Mouse (Mus musculus) ES-E14 (cell line): ENCODE data around the gene Papss2.

Experiments
- CHD2 ChIP-seq: IDR thresholded peaks from 2 replicates; pipeline ENCODE4 v1.6.1; 2014; ENCODE audit warnings: mild to moderate bottlenecking, low read depth, low read length, inconsistent platforms
- HCFC1 ChIP-seq: IDR thresholded peaks from 2 replicates; pipeline ENCODE4 v1.6.1; 2012; ENCODE audit warnings: low read length, inconsistent platforms, borderline replicate concordance; ENCODE audit not compliant: insufficient read depth
- ZC3H11A ChIP-seq: IDR thresholded peaks from 2 replicates; pipeline ENCODE4 v1.6.1; 2012; ENCODE audit warnings: low read depth, mild to moderate bottlenecking, inconsistent platforms, low read length, borderline replicate concordance
- ZNF384 ChIP-seq: IDR thresholded peaks from 2 replicates; pipeline ENCODE4 v1.6.1; 2012; ENCODE audit warnings: low read depth, low read length, inconsistent platforms

DNA sequence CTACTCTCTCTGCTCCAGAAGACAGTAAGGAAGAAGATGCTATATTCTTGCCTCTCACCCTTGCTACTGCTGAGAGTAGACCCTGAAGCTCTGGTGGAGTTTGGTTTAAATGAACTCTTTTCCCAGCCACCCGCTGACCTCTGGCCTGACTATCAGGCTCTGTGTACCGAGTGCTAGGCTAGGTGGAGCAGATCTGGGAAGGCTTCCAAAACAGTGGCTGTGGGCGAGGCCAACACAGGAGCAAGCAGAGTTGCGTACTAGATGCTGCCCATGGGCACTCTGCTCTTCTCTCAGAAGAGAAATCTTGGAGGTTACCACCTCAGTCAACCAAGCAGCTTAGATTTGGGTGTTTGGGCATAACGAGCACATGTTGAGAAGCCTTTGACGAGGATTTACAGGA lies 22.3 kb upstream of the Papss2 start:
- TF ChIP-seq ZC3H11A (no peak), ZNF384 (no peak), HCFC1 (no peak), CHD2 (no peak)
